Mouse (Mus musculus) right cerebral cortex, adult 2 months (tissue): Measurements from ENCODE around the gene Cyp4f17.
"Not testable (repeated sequence)": the region's sequence is repeated elsewhere in the genome, so short reads cannot be mapped to it uniquely, and the experiment has no call there.

Source experiments
- DNase-seq, 2 experiments: peaks; one replicate each; pipeline ENCODE4 v3.0.0; 2021 to 2022; ENCODE audit warnings: low spot score in 2 of 2

Cyp4f17 gene

GRCm38 (mm10) chr17:32526341-32526740, 20.5 kb downstream of the Cyp4f17 start:
- not testable (repeated sequence) for DNase-seq

DNA sequence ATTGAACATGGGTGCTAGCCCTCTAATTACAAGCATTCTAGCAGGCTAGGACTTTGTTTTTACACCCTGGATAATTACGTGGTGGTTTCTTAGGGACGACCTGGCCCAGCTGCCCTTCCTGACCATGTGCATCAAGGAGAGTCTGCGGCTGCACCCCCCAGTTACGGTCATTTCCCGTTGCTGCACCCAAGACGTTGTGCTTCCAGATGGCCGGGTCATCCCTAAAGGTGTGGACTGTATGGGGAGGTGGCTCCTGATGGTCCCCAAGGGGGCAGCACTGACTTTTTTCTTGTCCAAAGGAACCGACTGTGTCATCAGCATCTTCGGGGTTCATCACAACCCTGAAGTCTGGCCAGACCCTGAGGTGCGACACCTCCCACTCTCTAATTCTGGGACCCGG, 21.9 kb downstream of the Cyp4f17 start:
- DNase-seq: no peak

DNA sequence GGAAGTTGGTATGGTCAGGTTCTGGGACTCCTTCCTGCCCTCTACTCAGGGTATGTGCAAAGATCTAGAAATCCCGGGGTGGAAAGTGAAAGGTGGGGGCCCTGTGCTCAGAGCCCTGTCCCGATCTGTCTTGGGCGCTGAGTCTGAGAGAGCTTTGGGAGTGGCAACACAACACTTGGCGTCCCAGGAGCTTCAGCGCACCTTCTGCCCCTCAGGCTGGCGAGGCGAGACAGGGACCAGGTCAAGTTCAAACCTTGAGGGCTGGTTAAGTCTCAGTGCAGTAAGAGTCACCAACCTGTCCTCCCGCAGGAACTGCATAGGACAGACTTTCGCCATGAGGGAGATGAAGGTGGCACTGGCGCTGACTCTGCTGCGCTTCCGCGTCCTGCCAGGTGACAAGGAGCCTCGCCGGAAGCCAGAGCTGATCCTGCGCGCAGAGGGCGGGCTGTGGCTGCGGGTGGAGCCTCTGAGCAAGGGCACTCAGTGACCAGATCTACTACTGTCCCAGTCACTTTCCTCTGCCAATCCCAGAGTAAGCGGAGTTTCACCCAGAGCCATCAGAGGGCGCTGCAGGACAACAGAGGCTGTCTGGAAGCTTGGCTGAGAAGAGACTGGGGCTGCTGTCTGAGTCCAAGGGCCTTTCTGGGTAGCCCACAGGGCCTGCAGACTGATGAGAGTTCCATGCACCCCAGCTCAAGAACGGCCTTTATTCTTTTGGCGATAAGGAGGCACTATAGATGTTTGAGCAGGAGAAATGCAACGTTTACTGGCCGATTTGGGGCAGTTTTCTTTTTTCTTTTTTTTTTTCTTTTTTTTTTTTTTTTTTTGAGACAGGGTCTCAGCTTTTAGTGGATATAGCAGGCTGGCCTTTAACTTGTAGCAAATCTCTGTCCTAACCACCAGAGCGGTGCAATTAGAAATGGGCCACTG, 22.8 kb downstream of the Cyp4f17 start:
- DNase-seq: peak; percentile 84 to 91

DNA sequence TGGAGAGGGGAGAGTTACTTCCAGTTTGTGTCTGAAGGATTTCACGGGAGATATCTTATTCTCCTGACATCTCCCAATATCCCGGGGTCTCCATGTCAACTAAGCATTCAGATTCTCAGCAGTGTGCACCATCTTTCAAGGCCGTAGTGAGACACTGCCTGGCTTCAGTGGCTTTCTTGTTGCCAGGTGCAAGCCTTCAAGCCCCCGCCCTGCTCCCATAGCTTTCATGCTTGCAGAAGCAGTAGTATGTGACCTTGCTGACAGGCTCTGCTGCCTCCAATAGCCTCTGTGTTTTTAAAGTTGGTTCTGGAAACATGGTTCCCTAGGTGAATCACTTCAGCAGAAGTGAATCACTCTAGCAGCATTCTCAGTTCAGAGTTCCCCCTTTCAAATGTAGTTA, 26.5 kb downstream of the Cyp4f17 start:
- not testable (repeated sequence) for DNase-seq

DNA sequence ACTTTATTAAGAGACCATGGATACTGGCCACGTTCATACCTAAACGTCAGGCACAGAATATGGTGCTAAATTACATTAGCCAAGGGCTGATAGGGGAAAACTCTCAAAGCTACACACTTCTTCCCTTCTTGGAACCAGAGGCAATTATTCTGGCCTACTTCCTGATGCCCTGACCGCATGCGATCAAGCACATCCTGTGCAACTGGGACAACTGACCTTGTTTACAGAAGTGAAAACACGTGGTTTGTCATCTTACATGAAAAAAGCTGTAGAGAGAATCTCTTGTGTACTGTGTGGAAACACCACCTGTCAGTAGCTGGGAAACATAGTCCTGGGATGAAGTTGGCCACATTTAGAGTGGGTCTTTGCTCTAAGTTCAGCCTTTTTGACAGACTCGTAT, 28.2 kb downstream of the Cyp4f17 start:
- no peak for DNase-seq

DNA sequence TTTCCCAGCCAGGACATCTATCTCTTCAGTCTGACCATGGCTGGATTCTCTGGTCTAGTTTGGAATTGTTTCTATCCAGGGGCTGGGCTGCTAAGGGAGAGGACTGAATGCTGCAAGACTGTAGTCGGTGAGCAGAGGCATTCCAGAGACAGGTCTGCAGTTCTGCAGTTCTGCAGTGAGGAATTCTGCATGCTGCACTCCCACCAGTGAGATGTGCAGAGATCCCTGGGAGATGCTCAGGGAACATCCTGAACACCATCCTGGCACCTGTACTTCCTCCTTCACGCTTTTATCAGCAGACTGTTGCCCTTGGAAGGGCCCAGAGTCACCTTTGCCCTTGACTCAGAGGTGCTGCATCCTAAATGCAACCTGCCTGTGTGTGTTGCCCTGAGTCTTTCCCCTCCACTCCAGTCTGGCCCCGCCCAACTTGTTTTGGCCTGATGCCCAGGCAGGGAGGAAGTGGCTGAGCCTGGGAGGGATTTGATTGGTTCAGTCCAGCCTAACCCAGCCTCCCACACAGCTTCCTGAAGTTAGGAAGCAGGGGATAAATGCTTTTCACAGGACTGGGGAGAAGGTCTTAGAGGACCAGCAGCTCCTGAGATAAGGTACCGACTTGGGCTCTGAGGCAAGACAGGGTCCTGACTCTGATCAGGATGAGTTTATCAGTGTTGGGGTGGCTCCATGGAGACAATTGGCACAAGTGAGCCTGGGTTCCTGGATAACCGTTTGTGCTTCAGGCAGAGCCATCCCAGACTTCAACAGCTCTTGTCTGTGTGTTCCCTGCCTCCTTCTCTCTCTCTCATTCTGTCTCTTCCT, 30.4 kb downstream of the Cyp4f17 start, which contains the start of gene Cyp4f16:
Gene Cyp4f16, plus strand, starts transcription at position 508 of the 816 bp plus-strand sequence.
- peak; percentile 61 to 79 for DNase-seq

DNA sequence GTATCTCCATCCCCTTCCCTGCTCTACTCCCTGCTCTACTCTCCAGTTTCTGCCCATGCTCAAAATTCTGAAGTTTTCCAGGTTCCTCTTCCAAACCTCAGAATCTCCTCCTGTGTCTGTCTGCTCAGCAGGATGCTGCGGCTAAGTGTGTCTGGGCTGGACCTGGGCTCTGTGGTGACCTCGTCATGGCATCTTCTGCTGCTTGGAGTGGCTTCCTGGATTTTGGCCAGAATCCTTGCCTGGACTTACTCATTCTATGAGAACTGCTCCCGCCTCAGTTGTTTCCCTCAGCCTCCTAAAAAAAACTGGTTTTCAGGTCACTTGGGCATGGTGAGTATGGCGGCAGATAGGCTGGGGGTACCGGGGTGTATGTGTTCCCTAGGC, 31.0 kb downstream of the Cyp4f17 start:
- no peak for DNase-seq

DNA sequence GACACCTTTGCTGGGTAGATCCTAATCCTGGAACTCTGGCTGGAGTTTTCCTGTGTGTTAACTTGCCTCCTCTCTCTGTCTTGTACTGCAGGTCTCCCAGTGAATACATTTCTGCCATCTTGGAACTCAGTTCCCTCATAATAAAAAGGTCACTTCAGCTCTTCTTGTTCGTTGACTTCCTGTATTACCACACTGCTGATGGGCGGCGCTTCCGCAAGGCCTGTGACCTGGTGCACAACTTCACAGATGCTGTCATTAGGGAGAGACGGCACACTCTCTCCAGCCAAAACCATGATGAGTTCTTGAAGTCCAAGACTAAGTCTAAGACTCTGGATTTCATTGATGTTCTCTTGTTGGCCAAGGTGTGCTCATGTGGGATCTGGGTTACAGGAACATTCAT, 38.9 kb downstream of the Cyp4f17 start:
- not testable (repeated sequence) for DNase-seq

DNA sequence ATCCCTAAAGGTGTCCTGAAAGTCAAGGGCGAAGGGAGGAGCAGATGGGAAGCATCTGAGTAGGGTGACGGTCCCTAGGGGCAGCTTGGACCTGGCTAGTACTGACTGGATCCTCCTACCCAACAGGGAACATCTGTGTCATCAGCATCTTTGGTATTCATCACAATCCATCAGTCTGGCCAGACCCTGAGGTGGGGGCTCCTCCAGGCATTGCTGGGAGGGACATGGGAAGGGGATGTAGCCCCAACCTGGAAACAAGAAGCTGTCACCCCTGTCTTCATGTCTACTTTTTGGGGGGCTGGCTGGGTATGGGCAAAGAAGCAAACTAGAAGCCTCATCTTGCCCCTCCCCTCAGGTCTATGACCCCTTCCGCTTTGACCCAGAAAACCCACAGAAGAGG, 44.5 kb downstream of the Cyp4f17 start:
- not testable (repeated sequence) for DNase-seq

- peak; percentile 85 for DNase-seq
Measured at GRCm38 (mm10) chr17:32550900-32551770, 45.3 kb downstream of the Cyp4f17 start.

DNA sequence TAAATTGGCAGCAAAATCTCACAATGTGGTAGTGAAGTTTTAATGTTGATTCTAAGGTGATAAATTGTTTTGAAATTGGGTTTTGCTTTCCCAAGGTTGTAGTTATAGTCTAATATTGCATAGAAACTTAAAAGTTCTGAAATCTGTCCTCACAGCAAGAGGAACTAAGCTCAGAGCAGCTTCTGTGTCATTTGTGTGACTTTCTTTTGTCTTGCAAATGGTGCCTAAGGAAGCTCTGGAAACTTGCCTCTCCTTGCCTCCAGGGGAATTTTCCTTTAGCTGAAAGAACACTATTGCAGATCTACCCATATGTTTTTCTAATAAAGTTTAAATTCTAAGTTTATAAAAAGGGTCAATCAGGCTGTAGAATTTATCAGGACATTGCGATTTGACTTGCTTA, 47.2 kb downstream of the Cyp4f17 start:
- not testable (repeated sequence) for DNase-seq

DNA sequence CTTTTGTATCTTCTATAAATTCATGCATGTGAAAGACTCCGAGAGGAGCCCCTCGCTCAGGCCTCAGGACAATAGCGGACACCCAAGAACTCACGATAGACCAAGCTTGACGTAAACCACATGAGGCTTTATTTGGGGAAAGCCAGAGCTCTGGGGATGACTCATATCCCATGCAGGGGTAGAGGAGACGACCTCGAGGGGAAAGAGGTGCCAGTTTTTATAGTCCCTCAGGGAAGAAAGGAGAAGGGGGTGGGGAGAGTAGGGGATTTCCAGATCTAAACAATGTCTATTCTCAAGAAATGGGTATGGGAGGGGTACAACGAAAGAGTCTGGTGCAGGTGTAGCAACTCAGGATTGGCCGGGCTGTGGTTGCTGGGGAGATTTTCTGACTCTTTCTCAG, 48.5 kb downstream of the Cyp4f17 start:
- not testable (repeated sequence) for DNase-seq

DNA sequence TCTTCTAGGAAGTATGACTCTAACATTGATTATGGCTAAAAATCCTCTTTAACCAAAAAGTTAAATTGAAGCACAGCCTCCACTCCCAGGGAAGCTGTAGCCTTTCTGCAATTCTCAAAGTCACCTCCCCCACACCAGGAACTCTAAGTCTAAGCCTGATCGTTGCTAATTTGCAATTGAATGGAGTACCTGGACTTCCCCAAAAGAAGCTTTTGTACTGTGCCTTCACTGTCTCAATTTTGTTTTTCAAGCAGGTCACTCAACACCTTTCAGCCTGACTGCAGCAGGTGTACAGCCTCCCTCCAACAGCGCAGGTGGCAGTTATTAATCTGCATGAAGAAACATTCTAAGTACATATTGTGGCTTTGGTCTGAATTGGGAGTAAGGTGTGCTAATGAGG, 57.5 kb downstream of the Cyp4f17 start:
- DNase-seq: not testable (repeated sequence)

DNA sequence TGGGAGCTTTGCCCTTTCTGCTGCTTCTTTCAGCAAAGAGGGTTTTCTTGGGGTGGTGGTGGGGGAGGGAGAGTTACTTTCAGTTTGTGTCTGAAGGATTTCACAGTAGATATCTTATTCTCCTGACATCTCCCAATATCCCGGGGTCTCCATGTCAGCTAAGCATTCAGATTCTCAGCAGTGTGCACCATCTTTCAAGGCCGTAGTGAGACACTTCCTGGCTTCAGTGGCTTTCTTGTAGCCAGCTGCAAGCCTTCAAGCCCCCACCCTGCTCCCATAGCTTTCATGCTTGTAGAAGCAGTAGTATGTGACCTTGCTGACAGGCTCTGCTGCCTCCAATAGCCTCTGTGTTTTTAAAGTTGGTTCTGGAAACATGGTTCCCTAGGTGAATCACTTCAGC, 67.4 kb downstream of the Cyp4f17 start:
- not testable (repeated sequence) for DNase-seq

DNA sequence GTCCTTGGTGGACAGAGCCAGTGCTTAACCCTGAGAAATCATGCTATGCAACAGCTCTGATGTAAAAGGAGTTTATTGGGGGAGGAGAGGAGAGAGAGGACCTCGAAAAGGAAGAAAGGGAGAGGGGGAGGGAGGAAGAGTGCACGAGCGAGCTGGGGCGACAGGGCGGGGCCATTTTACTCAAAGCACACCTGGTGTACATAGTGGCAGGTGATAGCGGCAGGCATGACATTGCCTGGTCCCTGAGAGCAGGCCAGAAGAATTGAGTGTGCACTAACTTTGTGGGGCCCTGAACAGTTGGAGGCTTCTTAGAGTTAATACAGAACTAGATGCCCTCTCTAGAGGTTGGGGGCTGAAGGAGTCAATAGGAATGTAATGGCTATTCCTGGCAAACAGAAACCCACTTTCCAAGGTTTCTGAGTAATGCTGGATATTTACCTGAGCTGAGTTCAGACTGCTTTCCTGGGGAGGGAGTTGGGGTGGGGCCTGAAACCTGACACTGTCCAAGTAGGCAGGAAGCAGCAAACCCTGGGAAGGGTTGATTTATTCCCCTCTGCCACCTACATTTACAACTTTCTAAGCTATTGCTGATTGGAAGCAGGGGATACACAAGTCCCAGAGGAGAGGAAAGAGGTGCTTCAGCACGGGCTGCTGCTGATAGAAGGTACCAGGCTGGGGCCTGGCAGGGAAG, 71.8 kb downstream of the Cyp4f17 start:
- DNase-seq: no peak
